Mouse (Mus musculus) heart, adult 2 months (tissue): ENCODE results near the gene Slc13a5. TPM values are rescaled to one million over a fixed set of nuclear protein-coding genes. Genes with fewer than 3 reads are reported as not detected.

Source experiments
- DNase-seq, 2 experiments: peaks; one replicate each; pipeline ENCODE4 v3.0.0; 2021
- H3K27ac ChIP-seq: fragments of 200-600 bp; 2 replicates; pipeline ENCODE4 v1.8.1; 2022
- H3K27me3 ChIP-seq: fragments of 200-500 bp; 2 replicates; pipeline ENCODE4 v1.6.1; 2012; ENCODE audit warnings: mild to moderate bottlenecking, low read length, inconsistent platforms, mixed read lengths; ENCODE audit not compliant: control insufficient read depth, insufficient read depth
- H3K36me3 ChIP-seq: fragments of 200-500 bp; 2 replicates; pipeline ENCODE4 v1.6.1; 2012; ENCODE audit warnings: low read length, inconsistent platforms; ENCODE audit not compliant: control insufficient read depth, insufficient read depth
- H3K4me1 ChIP-seq: fragments of 200-500 bp; 2 replicates; pipeline ENCODE4 v1.6.1; 2011; ENCODE audit warnings: low read length; ENCODE audit not compliant: control insufficient read depth, insufficient read depth
- H3K4me3 ChIP-seq: fragments of 200-600 bp; 2 replicates; pipeline ENCODE4 v1.8.1; 2022
- H3K79me2 ChIP-seq: fragments of 200-500 bp; replicated peaks from 2 replicates; pipeline ENCODE4 v1.6.1; 2012; ENCODE audit warnings: mild to moderate bottlenecking, inconsistent platforms, low read length, moderate library complexity, mixed read lengths; ENCODE audit not compliant: control insufficient read depth, insufficient read depth
- H3K9ac ChIP-seq: fragments of 200-500 bp; 2 replicates; pipeline ENCODE4 v1.6.1; 2012; ENCODE audit warnings: low read depth, mild to moderate bottlenecking, control low read depth, inconsistent platforms, low read length, mixed read lengths
- CTCF ChIP-seq: fragments of 200-600 bp; IDR thresholded peaks from 2 replicates; pipeline ENCODE4 v1.8.1; 2022; ENCODE audit warnings: antibody characterized with exemption, mild to moderate bottlenecking, moderate library complexity
- EP300 ChIP-seq: fragments of 200-500 bp; IDR thresholded peaks from 2 replicates; pipeline ENCODE4 v1.6.1; 2011; ENCODE audit warnings: low read depth, low read length, control low read depth; ENCODE audit not compliant: insufficient read depth
- POLR2A ChIP-seq: fragments of 200-500 bp; IDR thresholded peaks from 2 replicates; pipeline ENCODE4 v1.6.1; 2011; ENCODE audit warnings: mild to moderate bottlenecking, low read depth, low read length, control low read depth; ENCODE audit not compliant: insufficient read depth
- WGBS: fragments of 180-500 bp; shearing (Covaris S2); methylation state at CpG from one replicate; pipeline ENCODE4 v1.1.7; 2018; 5-methylcytosine and 5-hydroxymethylcytosine counted together
- intact Hi-C: fragments of 180-260 bp; cut with DNase I; formaldehyde crosslinking; loops from one replicate; pipeline ENCODE4 v1.15.1; 2025
- polyA plus RNA-seq: library from polyadenylated mRNA; depleted of rRNA; stranded (reverse); fragments of >200 nt; gene quantifications from 2 replicates; pipeline ENCODE4 v1.2.3, GENCODE M21; 2012
- total RNA-seq, 2 experiments: library from RNA; stranded (reverse); gene quantifications; 2 replicates each; pipeline ENCODE4 v1.2.3; 2021

Slc13a5 gene
- total and polyA plus RNA-seq, 3 experiments = 0.06 TPM; not detected in 2

GRCm38 (mm10) chr11:72226901-72227300, 40.1 kb downstream of the Slc13a5 start:
- no peak overlapping the region for H3K4me3 ChIP-seq
- H3K36me3 ChIP-seq = no peaks in the 10 kb centered on the region
- intact Hi-C loops = no loop called here
- 84% methylated on average over 6 of the region's 6 CpGs for WGBS
- H3K79me2 ChIP-seq = no peaks in the 10 kb centered on the region
- H3K4me1 ChIP-seq = no peaks in the 10 kb centered on the region
- H3K9ac ChIP-seq = no peak overlapping the region
- H3K27ac ChIP-seq = no peak overlapping the region
- H3K27me3 ChIP-seq = no peaks in the 10 kb centered on the region
- DNase-seq = no peak
- TF ChIP-seq CTCF = no peak
- TF ChIP-seq POLR2A = no peak
- no peak for TF ChIP-seq EP300

- H3K79me2 ChIP-seq = no peaks in the 10 kb centered on the region
- intact Hi-C loops = no loop called here
- H3K27me3 ChIP-seq = no peaks in the 10 kb centered on the region
- DNase-seq = no peak
- no peaks in the 10 kb centered on the region for H3K4me1 ChIP-seq
- H3K27ac ChIP-seq = no peak overlapping the region
- no peak overlapping the region for H3K4me3 ChIP-seq
- WGBS = 71% methylated on average over 10 of the region's 10 CpGs
- TF ChIP-seq POLR2A (no peak), EP300 (no peak)
- no peak overlapping the region for H3K9ac ChIP-seq
- no peaks in the 10 kb centered on the region for H3K36me3 ChIP-seq
Observed at GRCm38 (mm10) chr11:72226020-72226791, 40.8 kb downstream of the Slc13a5 start.

GRCm38 (mm10) chr11:72224865-72225264, 42.2 kb downstream of the Slc13a5 start:
- intact Hi-C loops = loop anchor here (2.0 kb wide), 3 partner anchors 100 to 340 kb away; no protein-coding TSS in a partner anchor
- H3K79me2 ChIP-seq = no peaks in the 10 kb centered on the region
- 9% methylated on average over 5 of the region's 5 CpGs for WGBS
- H3K36me3 ChIP-seq = no peaks in the 10 kb centered on the region
- H3K4me3 ChIP-seq = no peak overlapping the region
- TF ChIP-seq EP300 (peak; percentile 87; the same call in 1 of the 2 replicates), POLR2A (no peak), CTCF (peak; percentile 96)
- no peaks in the 10 kb centered on the region for H3K4me1 ChIP-seq
- peak; percentile 62 to 83 for DNase-seq
- H3K9ac ChIP-seq = no peak overlapping the region
- H3K27me3 ChIP-seq = no peaks in the 10 kb centered on the region
- no peak overlapping the region for H3K27ac ChIP-seq

- TF ChIP-seq EP300 = no peak
- TF ChIP-seq POLR2A = no peak
- TF ChIP-seq CTCF = no peak
- no peak overlapping the region for H3K27ac ChIP-seq
- no peaks in the 10 kb centered on the region for H3K79me2 ChIP-seq
- H3K4me1 ChIP-seq = no peaks in the 10 kb centered on the region
- no peak overlapping the region for H3K4me3 ChIP-seq
- 77% methylated on average over 4 of the region's 4 CpGs for WGBS
- intact Hi-C loops = no loop called here
- no peak for DNase-seq
- no peaks in the 10 kb centered on the region for H3K27me3 ChIP-seq
- no peaks in the 10 kb centered on the region for H3K36me3 ChIP-seq
- no peak overlapping the region for H3K9ac ChIP-seq
Observed at GRCm38 (mm10) chr11:72223414-72223813, 43.6 kb downstream of the Slc13a5 start.

- H3K27me3 ChIP-seq = no peaks in the 10 kb centered on the region
- no peak overlapping the region for H3K4me3 ChIP-seq
- no peak overlapping the region for H3K9ac ChIP-seq
- no peaks in the 10 kb centered on the region for H3K36me3 ChIP-seq
- 17% methylated on average over 6 of the region's 6 CpGs for WGBS
- no peaks in the 10 kb centered on the region for H3K4me1 ChIP-seq
- H3K27ac ChIP-seq = no peak overlapping the region
- no peaks in the 10 kb centered on the region for H3K79me2 ChIP-seq
- DNase-seq = peak; percentile 49 to 68
- intact Hi-C loops = no loop called here
- TF ChIP-seq EP300 = no peak
- TF ChIP-seq CTCF = peak; percentile 97
Observed at GRCm38 (mm10) chr11:72221278-72221677, 45.7 kb downstream of the Slc13a5 start.

GRCm38 (mm10) chr11:72217116-72217515, 49.9 kb downstream of the Slc13a5 start:
- intact Hi-C loops = loop anchor here (5.0 kb wide), 1 partner anchor 85 kb away; the partner anchor contains the start of gene Xaf1
- H3K4me3 ChIP-seq = no peak overlapping the region
- H3K9ac ChIP-seq = no peak overlapping the region
- H3K79me2 ChIP-seq = no peaks in the 10 kb centered on the region
- H3K27me3 ChIP-seq = no peaks in the 10 kb centered on the region
- H3K36me3 ChIP-seq = no peaks in the 10 kb centered on the region
- no peak overlapping the region for H3K27ac ChIP-seq
- TF ChIP-seq EP300 (no peak), CTCF (no peak), POLR2A (no peak)
- peaks cover 2% of the 10 kb centered on the region; the same call in 1 of the 2 replicates for H3K4me1 ChIP-seq
- DNase-seq = no peak
- 52% methylated on average over 5 of the region's 5 CpGs for WGBS
